ENCODE assay signal across 8 mouse cellular contexts in the genomic region with DNA sequence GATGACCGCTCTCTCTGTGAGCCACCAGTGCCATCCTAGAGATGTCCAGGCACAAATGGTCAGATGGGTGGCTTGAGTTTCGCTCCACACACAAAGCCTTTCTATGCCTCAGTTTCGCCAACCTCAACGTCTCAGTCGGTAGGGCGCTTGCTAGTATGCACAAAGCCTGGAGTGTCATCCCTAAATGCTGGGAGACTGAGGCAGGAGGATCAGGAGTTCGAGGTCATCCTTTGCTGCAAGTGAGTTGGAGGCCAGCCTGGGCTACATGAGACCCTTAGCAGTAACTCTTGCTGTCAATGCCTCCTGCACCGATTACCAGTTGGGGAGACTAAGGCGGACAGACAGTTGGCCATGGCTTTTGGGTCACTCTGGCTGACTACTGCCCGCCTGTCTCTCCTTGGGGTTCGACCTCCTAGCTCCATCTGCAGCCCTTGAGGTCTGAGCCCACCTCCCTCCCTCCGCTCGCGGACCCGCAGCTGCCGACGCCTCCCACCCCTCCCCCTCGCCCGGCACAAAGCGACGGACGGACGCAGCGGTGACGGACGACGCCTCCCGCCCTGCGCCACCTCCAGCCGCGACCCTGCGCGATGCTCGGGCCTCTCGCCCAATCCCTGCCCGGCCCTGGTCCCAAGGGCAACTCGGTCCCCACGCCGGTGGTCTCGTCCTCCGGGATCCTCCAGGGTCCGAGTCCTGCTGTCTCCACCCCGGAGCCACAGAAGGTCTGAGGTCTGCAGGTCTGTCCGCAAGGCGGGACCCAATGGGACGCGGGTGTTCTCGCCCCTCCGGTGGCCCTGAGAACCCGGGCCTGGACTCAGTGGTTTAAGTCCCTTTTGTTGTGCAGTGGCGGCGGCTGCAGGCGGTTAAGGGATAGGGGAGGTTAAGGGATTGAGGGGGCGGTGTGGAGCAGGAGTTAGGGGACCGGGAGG. TPM values are rescaled to one million over a fixed set of nuclear protein-coding genes. Genes with fewer than 3 reads are reported as not detected.
A peak's percentile ranks its signal among the peaks of the same experiment; 100 is the strongest.
DNase-seq lines count a peak whose midpoint lies in the region; ATAC-seq and TF ChIP-seq lines count a peak whose summit lies in the region.

Shd (plus strand) TSS at position 502 of the 926 bp plus-strand sequence.

- WGBS in midbrain, postnatal 0 days = 8% methylated on average over 49 of the region's 55 CpGs

- 0 out of 2 replicates have a peak, but pooled peaks cover 7% of the 10 kb centered on the region for H3K4me1 ChIP-seq in midbrain, postnatal 0 days (ENCODE audit: insufficient read depth, low read length)

- H3K9me3 ChIP-seq in midbrain, postnatal 0 days (ENCODE audit: low read length) = no peaks in the 10 kb centered on the region

- TF ChIP-seq CTCF in midbrain, postnatal 0 days (IDR thresholded peaks at IDR 0.05) = peak; percentile 9

- peak within 1 kb of the TSS; percentile 93 for H3K4me2 ChIP-seq in midbrain, postnatal 0 days (ENCODE audit: low read depth, low read length, poor library complexity, severe bottlenecking)

- peak; percentile 68 for ATAC-seq in midbrain, postnatal 0 days (ENCODE audit: low FRiP score)
- no peak for ATAC-seq in activated CD4-positive, CD25-positive, alpha-beta regulatory T cell, adult 4 months

- peak; percentile 62 to 68 for DNase-seq in right cerebral cortex, postnatal 10 days (ENCODE audit: low spot score in 2 of 2)
- no peak for DNase-seq in right cerebral cortex, adult 18-20 months
- peak; percentile 79 for DNase-seq in embryo, embryonic 10.5 days (ENCODE audit: low spot score)
- peak; percentile 46 to 54 for DNase-seq in heart, postnatal 14 days
- peak; percentile 44 to 53 for DNase-seq in left cerebral cortex, postnatal 36 days (ENCODE audit: low spot score in 2 of 2)
- peak; percentile 64 for DNase-seq in midbrain, postnatal 0 days (ENCODE audit: low spot score)
- no peak for DNase-seq in B cell, adult 2 months

- peaks cover 25% of the 10 kb centered on the region; the same call in 1 of the 2 replicates for H3K36me3 ChIP-seq in midbrain, postnatal 0 days (ENCODE audit: insufficient read depth, low read length)

- no peaks in the 10 kb centered on the region for H3K27me3 ChIP-seq in midbrain, postnatal 0 days (ENCODE audit: insufficient read depth, low read length)

- peak within 1 kb of the TSS; percentile 81 for H3K27ac ChIP-seq in midbrain, postnatal 0 days (ENCODE audit: low read depth, low read length)

- H3K9ac ChIP-seq in midbrain, postnatal 0 days (replicated peaks; ENCODE audit: low read length, poor library complexity, severe bottlenecking) = peak within 1 kb of the TSS; percentile 87

- peak within 1 kb of the TSS; percentile 66 for H3K4me3 ChIP-seq in midbrain, postnatal 0 days (ENCODE audit: low read depth, low read length)

- intact Hi-C loops in heart, postnatal 14 days (cut with DNase I) = no loop called here
- intact Hi-C loops in left cerebral cortex, postnatal 36 days (cut with DNase I) = no loop called here

RNA-seq across cellular contexts. Expression of gene Shd, which starts in this region (rescaled TPM):
- total RNA-seq in heart, postnatal 14 days (2021) = 1 to 10 TPM; 1.3 to 3.1 TPM
- 10 to 100 TPM; 34.0 to 42.4 TPM for total RNA-seq in left cerebral cortex, postnatal 36 days (2021)
- total RNA-seq in midbrain, postnatal 0 days (2014; rRNA removed) = 227 and 253 TPM in 2 replicates
- 172 and 188 TPM in 2 replicates for polyA plus RNA-seq in midbrain, postnatal 0 days (2015; fragmentation: Nextera tagmentation; extraction: Ambion mirVana)
- polyA plus RNA-seq in activated CD4-positive, CD25-positive, alpha-beta regulatory T cell, adult 4 months (2017; shearing (Covaris generic)) = not detected

Comparison
In these comparisons a context has a peak if more than half of its experiments do, and no peak if none do; other contexts are left out.
1. RNA of gene Shd (total RNA-seq): 227 to 253 TPM in midbrain, postnatal 0 days and 34.0 to 42.4 TPM in left cerebral cortex, postnatal 36 days; 1.3 to 3.1 TPM in heart, postnatal 14 days; every median in the first group is over 4 times any median in the second.
2. RNA of gene Shd (polyA plus RNA-seq): 172 to 188 TPM in midbrain, postnatal 0 days; not detected in activated CD4-positive, CD25-positive, alpha-beta regulatory T cell, adult 4 months; every median in the first group is over 100 times any median in the second.
3. DNase-seq: peak in right cerebral cortex, postnatal 10 days (2 of 2), embryo, embryonic 10.5 days (single experiment), heart, postnatal 14 days (2 of 2), left cerebral cortex, postnatal 36 days (2 of 2) and midbrain, postnatal 0 days (single experiment); none in right cerebral cortex, adult 18-20 months (single experiment) and B cell, adult 2 months (0 of 2).